Mouse (Mus musculus) B cell, adult 2 months (primary cell): ENCODE measurements around the gene Krt4.

Source experiments
- DNase-seq, 2 experiments: peaks; one replicate each; pipeline ENCODE4 v3.0.0; 2022

The Krt4 gene

DNA sequence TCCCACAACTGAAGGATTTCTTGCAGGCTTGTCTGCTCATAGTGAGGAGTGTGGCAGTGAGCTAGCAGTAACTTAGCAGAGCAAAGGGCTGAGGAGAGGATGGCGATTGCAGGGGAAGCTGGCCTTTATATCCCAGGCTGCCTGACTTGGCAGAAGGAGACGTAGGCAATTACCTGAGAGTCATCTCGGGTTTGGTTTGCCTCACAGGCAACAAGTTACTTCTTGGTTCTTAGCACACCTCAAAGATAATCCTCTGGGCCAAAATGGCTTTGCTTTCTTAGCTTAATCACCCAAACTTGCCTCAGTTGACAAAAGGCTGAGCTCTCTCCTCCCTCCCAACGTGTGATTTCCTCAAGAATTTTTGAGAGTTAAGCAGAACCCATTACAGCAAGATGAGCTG, 31.7 kb downstream of the Krt4 start, which contains the start of gene Krt76:
Krt76 (minus strand) TSS at position 101 of the 400 bp plus-strand sequence.
- DNase-seq, result no peak

DNA sequence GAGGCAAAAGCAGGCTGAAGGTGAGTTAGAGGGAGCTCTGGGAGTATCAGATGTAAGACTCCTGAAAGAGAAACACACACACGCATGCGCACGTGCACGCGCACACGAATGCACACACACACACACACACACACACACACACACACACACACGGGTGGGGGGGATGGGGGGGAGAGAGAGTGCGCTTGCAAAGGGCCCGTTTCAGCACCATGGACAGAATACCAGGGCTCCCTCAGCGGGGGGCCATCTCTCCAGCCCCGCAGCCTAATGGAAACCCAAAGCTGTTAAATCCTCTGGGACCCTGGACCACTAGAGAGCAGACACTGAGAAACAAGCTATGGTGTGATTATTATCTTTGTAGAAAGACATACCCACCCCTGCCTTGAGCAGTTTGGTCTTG, 44.8 kb downstream of the Krt4 start:
- no peak for DNase-seq

DNA sequence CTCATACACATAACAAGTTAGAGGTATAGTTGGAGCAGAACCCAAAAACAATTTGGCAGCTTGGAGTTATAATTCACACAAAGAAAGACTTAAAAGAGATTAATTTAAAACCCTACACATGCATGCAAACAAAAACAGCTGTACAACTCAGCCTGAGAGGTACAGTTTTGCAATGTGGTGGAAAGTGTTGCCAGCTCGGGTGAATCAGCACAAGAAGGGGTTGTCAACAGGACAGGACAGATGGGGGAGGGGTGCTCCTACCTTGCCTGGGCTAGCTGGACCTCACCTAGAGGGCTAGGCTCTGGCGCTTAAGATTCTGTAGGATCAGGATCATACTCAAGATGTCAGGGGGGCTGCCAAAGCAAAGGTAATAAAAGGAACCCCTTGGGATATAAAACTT, 46.5 kb downstream of the Krt4 start:
- no peak for DNase-seq

DNA sequence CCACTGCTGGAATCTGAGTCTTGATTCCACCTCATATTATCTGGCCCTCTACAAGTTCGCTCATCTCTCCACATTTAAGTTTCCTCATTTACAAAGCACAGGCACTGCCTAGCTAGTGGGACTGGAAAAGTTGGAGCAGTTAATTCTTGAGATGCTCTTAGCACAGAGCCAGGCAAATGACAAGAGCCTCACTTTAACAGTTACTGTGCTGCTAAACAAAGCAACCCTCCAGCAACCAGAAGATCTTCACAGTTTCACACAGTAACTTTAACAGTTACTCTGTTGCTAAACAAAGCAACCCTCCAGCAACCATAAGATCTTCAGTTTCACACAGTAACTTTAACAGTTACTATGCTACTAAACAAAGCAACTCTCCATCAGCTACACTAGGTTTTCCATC, 50.2 kb downstream of the Krt4 start:
- DNase-seq, result no peak

DNA sequence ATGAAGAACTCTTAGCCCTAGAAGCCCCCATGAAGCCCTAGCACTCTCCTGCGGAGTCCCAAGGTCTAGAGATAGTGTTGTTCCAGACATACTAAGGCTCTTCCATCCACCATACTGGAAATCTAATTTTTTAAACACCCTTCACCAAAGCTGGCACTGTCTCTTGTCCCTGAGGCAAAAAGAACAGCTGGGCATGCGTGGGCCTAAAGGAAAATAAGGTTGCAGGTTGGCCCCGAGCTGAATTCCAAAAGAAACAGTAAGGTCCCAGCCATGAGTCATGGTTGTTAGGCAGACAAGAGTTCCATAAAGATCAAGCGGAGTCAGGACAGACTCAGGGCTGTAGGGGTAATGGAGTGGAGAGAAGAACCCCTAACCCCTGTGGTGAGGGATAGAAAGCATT, 51.3 kb downstream of the Krt4 start:
- no peak for DNase-seq

DNA sequence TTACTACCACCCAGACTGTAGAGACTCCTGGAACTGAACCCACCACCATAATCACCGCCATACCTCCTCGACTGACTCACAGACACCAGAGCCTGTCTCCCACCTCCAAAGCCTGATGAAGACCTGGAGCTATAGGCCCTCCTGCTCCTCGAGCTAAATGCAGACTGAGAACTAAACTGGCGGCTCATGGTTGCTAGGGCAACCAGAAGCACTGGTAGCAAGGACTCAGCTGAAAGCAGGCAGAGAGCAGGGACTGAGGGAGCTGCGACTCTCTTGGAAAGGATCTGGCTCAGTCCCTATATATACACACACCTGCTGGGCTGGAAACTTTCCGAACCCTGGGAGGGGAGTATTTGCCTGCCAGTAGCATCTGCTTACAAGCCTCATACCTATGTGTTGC, 55.1 kb downstream of the Krt4 start, which contains the start of gene Krt77:
Krt77 (minus strand) TSS at position 275 of the 400 bp plus-strand sequence.
- DNase-seq, result no peak
